Mouse (Mus musculus) layer of hippocampus, postnatal 10 days (tissue): ENCODE measurements around the gene Mast4. TPM values are rescaled to one million over a fixed set of nuclear protein-coding genes. Genes with fewer than 3 reads are reported as not detected.

Source experiments
- DNase-seq, 2 experiments: peaks; one replicate each; pipeline ENCODE4 v3.0.0; 2021; ENCODE audit warnings: low spot score in 2 of 2
- total RNA-seq, 2 experiments: library from RNA; stranded (reverse); gene quantifications; 2 replicates each; pipeline ENCODE4 v1.2.3; 2021

Gene Mast4
- total RNA-seq, 2 experiments from 2014 or later = 37.9 to 39.3 TPM

GRCm38 (mm10) chr13:102837427-102837826 lies 496.9 kb downstream of the Mast4 start:
- no peak for DNase-seq

DNA sequence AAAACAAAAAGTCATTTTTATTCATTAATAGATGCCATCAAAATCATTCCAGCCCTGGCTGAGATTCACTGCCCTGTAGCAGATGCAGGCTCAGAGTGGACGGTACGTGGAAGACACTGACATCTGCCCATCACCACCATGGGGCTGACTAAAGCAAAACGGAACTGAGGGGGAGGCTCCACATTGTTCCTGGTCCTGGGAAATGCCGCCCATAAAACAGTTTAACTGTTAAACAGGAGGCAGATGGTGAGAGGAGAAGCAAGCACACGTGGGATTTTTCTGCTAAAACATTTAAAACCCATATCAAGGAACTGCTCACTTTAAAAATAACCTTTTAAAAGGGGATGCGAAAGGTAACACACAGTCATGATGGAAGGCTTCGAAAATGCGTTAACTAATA lies 499.0 kb downstream of the Mast4 start:
- no peak for DNase-seq

- no peak for DNase-seq
Measured at GRCm38 (mm10) chr13:102818287-102818686, 516.0 kb downstream of the Mast4 start.

- DNase-seq = no peak
Measured at GRCm38 (mm10) chr13:102816689-102817088, 517.6 kb downstream of the Mast4 start.

DNA sequence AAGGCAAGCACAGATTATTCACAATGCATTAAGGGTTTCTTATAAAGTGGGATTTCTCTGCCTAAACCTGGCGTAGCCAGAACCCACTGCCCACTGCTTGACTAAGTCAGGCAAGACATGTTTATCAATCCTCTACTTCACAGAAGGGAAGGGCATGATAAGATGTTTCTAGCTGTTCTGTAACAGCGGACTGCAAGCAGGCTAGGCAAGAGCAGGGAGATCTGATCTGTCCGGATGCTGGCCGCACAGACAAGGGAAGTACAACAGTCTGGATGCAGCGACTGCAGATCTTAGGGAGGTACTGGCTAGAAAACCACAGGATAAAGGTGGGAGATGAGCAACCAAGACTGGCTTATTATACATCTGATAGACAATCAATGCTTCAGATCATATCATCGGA lies 519.1 kb downstream of the Mast4 start:
- DNase-seq = no peak

DNA sequence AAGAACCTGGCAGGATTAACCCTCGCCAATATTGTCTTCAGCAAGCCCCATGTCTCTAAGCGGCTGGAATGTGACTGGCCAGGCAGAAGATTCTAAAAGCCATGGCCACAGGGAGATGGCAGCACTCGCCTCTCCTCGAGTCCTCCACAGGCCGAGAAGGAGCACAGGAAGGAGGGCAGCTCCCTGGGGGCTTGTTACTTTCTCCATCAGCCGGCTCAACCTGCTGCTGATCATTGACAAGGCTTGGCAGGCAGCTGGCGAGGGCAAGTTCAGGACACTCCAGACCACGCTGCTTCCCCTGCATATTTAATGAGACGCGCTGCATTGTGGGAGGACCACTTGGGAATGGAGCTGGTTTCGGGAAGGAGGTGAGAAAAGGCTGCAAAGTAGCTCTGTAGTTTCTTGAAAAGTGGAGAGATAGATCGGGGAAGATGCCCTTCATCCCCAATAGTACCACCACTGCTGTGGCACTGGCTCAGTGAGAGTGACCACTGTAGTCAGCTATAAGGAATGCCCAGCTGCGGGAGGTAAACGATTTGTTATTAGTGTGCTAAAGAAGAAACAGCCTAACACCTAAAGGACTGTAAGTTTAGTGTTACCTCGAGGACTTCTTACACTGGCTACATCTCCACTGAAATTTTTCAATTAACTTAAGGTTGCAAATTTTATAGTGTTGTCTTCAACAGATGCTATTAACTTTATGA lies 523.0 kb downstream of the Mast4 start:
- DNase-seq = peak; percentile 39 to 52

GRCm38 (mm10) chr13:102806652-102807051 lies 527.6 kb downstream of the Mast4 start:
- no peak for DNase-seq

DNA sequence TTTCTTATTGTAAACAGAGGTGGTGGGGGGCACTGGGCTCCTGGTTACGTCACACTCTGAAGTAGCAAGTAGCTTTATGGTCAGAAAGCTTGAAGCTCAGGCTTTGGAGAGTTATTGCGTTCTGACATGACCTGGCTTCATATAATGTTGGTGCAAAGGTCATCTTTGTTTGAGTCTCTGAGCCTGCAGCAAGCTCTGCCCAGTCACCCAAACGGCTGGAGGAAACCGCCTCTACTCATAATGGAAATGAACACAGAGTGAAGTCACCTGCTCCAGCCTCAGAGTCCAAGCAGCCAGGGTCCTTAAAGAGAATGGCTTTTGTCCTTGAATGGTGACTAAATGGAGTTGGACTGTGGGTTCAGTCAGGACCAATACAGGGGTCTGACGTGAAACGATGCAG lies 529.1 kb downstream of the Mast4 start:
- no peak for DNase-seq

DNA sequence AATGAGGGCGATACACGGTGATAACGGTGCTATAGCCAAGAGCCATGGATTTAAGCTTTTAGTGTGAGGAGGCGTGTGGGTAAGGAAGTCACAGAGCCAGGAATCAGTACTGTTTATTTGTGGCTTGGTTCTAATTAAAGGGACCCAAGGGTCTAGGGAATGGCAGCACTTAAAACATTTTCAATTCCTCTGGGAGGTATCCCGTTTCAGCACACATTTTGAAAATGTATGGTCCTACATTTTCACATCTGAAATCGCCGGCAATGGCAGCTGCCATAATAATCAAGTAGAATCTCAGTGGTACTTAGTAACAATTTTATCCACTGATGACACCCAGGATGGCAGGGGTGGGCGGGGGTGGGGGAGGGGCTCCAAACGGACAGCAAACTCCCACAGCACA lies 531.1 kb downstream of the Mast4 start:
- no peak for DNase-seq

DNA sequence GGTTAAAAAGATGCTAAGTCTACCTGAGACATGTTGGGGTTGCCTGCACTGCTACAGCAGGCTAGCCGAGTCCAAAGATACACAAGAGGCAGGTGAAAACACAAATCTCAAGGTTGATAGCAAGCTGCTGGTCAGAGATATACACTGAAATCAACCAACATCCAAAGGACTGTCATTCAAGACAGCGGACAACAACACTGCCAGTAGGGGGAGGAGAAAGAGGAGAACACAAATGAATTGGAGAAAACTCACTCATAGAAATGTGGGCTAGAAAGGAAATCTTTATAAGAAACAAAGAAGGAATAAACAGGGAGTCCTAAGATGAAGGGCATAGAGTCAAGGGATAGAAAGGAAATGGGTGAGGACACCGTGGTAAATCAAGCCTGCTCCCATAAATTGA lies 542.1 kb downstream of the Mast4 start:
- no peak for DNase-seq

DNA sequence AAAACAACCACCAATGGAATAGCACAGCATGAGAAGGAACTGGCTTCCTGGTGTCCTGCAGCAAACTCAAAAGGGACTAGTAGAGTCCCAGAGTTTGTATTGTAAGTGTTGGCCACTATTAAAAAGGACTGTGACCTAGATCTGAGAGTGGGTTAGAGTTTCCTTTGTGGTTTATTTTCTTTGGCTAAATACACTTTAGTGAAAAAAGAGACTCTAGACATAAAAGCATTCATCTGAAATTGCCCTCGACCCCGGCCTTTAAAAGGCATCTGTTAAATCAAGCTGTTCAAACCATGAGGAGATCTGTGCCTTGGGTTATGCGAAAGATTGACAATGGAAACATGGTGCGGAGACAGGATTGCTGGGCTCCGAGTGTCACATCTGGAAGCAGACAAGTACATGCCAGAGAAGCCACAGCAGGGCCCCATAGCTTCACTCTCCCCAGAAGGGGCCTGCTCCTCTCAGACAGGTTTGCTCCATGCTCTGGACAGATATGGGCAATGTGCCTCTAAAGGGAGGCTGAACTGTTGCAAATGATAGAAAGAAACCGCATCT lies 543.6 kb downstream of the Mast4 start:
- no peak for DNase-seq

DNA sequence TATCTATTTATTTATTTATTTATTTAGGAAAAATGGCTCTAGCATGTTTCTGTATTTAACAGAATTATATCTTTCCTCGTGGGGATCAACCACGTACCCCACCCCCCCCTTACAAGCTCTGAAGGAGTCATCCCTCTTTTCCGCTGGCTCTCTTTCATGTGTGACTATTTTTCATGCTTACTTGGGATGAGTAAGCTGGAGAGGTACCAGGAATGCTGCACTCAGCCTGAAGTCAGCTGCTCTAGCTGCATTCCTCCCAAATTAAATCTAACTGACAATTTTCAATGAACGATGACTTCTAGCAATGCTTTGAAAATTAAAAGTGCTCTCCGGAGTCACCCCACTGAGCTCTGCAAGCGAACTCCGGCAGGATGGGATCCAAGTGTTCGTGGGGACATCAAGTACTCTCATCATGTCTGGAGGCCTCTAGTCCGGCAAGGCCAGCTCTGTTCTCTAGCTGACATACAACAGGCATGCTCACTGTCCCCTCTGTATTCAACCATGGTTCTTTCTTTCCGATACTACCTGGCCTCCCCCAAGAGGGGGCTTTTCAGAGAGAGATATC lies 547.5 kb downstream of the Mast4 start:
- no peak for DNase-seq

DNA sequence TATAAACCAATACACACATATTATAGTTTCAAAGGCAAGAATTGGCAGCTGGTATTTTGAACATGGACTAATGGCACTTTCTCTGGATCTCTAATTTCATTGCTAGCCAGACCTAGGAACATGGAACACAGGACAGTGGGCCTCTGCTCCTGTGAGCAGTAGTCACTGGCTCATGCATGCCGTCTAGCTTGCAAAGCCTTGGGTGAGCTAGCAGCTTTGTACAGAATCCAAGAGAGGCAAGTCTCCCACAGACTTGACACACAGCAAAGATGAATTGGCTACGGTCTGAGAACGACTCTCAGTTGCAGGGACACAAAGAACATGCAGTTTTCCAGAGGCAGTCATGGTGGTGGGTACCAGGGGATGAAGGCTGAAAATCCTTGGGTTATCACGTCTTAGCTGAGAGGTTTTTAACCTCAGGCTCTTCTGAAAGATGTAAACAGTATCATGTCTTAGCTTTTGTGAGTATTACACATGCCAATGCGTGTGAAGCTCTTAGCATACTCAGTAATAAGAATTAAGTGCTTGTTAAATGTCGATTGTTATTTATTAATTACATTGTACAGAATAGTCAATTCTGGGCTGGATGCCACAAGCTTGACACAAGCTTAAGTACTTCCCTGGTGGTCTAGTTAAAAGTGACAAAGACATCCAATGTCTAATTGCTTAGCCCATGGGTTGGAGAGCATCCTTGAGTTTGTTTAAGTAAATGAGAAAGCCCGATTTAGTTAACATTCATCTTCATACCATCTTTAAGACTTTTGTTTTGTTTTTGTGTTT lies 550.6 kb downstream of the Mast4 start:
- no peak for DNase-seq

- DNase-seq = no peak
Measured at GRCm38 (mm10) chr13:102779275-102779674, 555.0 kb downstream of the Mast4 start.

DNA sequence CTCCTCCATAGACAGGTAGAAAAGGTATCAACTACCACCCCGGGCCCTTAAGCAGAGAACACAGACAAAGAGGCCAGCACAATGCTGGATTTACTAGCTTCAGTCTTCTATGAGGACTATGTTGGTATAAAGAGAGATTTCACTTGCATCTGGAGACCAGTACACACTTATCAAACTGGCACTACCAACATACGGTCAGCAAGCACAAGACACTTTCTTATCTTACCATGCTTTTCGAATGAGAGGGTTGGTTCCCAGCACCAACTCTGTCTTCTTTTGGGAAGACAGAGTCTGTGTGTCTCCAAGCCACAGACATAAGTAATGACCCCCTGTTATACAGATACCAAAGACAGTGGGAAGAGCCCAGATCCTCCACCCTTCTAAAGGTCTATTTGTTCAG lies 555.4 kb downstream of the Mast4 start:
- no peak for DNase-seq

DNA sequence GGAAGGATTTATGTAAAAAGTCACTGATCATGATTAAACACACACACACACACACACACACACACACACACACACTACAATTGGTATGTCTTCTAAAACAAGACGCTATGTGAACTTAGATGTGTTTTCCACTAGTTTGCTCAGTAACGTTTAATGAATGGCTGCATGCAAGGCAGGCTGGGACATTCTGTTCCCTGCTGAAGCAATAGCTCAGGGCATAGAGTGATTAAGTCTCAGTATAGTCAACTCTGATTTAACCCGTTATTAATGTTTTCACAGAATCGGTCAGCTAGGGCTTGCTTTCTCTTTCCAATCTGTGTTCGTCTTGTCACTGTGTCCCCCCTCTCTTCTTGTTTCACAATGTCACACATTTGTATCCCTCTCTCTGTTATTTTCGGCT lies 558.8 kb downstream of the Mast4 start:
- no peak for DNase-seq

DNA sequence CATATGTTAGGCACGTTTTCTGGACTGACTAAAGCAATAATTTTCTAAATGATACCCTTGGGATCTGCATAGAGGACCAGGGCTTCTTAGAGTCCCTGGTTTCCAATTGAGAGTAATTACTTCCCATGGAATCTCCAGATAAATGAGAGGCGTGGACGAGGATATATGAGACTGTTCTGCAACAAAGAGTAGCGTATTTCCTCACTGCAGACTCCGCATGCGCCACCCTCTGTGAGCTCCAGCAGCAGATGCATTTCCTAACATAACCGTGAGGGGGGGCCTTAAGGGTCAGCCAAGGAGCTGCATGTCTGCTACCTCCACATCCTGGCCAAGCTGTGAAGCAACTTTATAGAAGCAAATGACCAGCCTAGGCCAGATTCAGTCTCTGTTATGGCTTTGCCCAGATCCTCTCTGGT lies 559.5 kb downstream of the Mast4 start:
- no peak for DNase-seq

GRCm38 (mm10) chr13:102773169-102773568 lies 561.1 kb downstream of the Mast4 start:
- DNase-seq = no peak

DNA sequence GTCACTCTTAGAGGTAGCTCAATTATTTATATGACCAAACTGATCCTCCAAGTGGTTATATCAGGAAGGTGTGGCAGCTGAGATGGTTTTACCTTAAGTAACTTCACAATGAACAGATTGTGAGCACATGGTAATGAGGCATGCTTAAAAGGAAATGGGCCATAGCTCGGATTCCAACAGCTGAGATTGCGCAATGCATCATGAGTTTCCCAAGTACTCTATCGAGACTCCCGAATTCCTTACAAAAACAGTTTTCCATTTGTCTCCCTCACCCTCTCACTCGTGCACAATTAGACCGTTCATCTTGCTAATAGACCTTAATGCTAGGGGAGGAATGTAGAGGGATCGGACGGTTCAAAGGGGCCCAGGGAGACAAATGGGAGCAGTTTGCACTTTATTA lies 564.1 kb downstream of the Mast4 start:
- DNase-seq = no peak

DNA sequence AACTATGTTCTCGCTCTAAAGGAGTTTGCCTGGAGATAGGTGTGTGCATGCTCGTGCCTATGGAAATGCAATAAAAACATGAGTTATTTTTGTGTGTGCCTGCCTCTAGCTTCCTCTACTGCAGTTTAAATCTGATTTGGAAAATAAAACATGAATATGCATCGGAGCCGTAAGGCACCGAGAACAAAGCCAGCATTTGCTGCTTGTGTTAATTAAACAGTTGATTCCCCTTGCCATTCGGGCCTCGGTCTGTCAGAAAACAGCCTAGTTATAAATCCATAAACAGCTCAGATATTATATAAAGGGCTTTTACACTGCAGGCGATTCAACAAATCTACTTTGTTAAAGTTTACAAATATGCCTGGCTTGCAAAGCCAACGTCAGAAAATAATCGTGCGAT lies 565.8 kb downstream of the Mast4 start:
- DNase-seq = no peak

- no peak for DNase-seq
Measured at GRCm38 (mm10) chr13:102767110-102767509, 567.2 kb downstream of the Mast4 start.

GRCm38 (mm10) chr13:102765216-102765615 lies 569.1 kb downstream of the Mast4 start:
- no peak for DNase-seq
